Mouse (Mus musculus): Measurements from ENCODE around the gene Cd274.

Cd274 gene

GRCm38 (mm10) chr19:29365105-29365504, 2.1 kb upstream of the Cd274 start:
- peak; percentile 85 to 90 for DNase-seq

- DNase-seq, result peak; percentile 46 to 47
These were observed 858 bp upstream of the Cd274 start for GRCm38 (mm10) chr19:29366226-29366968.

GRCm38 (mm10) chr19:29368041-29368440, 786 bp downstream of the Cd274 start:
- DNase-seq, result no peak

- peak; percentile 40 to 43 for DNase-seq
These were observed 1.5 kb downstream of the Cd274 start for GRCm38 (mm10) chr19:29368671-29369309.

- DNase-seq, result no peak
These were observed 2.9 kb downstream of the Cd274 start for GRCm38 (mm10) chr19:29370112-29370511.

- no peak for DNase-seq
These were observed 3.5 kb downstream of the Cd274 start for GRCm38 (mm10) chr19:29370545-29371283.

- peak in 1 of 2 experiments; percentile 38 for DNase-seq
These were observed 4.2 kb downstream of the Cd274 start for GRCm38 (mm10) chr19:29371284-29372081.

- DNase-seq, result no peak
These were observed 4.9 kb downstream of the Cd274 start for GRCm38 (mm10) chr19:29372138-29372537.

GRCm38 (mm10) chr19:29372621-29373020, 5.4 kb downstream of the Cd274 start:
- no peak for DNase-seq

- DNase-seq, result no peak
These were observed 6.2 kb downstream of the Cd274 start for GRCm38 (mm10) chr19:29373438-29373837.

- no peak for DNase-seq
These were observed 7.7 kb downstream of the Cd274 start for GRCm38 (mm10) chr19:29374947-29375346.

- DNase-seq, result no peak
These were observed 9.1 kb downstream of the Cd274 start for GRCm38 (mm10) chr19:29376382-29376781.

- DNase-seq, result no peak
These were observed 12.8 kb downstream of the Cd274 start for GRCm38 (mm10) chr19:29379839-29380603.

- no peak for DNase-seq
These were observed 16.1 kb downstream of the Cd274 start for GRCm38 (mm10) chr19:29383368-29383767.

- no peak for DNase-seq
These were observed 17.2 kb downstream of the Cd274 start for GRCm38 (mm10) chr19:29384412-29384811.

- DNase-seq, result no peak
These were observed 17.7 kb downstream of the Cd274 start for GRCm38 (mm10) chr19:29384994-29385393.

- DNase-seq, result no peak
These were observed 18.6 kb downstream of the Cd274 start for GRCm38 (mm10) chr19:29385822-29386221.

GRCm38 (mm10) chr19:29388818-29389217, 21.6 kb downstream of the Cd274 start:
- DNase-seq, result peak; percentile 35 to 58

GRCm38 (mm10) chr19:29390483-29390882, 23.2 kb downstream of the Cd274 start:
- DNase-seq, result no peak

GRCm38 (mm10) chr19:29391279-29391678, 24.0 kb downstream of the Cd274 start:
- DNase-seq, result peak; percentile 47 to 52

GRCm38 (mm10) chr19:29393333-29393732, 26.1 kb downstream of the Cd274 start:
- DNase-seq, result no peak

- no peak for DNase-seq
These were observed 27.5 kb downstream of the Cd274 start for GRCm38 (mm10) chr19:29394721-29395120.
